Mouse (Mus musculus): ENCODE results near the gene Iffo2.
A peak's percentile ranks its signal among the peaks of the same experiment; 100 is the strongest.

Iffo2 gene

DNA sequence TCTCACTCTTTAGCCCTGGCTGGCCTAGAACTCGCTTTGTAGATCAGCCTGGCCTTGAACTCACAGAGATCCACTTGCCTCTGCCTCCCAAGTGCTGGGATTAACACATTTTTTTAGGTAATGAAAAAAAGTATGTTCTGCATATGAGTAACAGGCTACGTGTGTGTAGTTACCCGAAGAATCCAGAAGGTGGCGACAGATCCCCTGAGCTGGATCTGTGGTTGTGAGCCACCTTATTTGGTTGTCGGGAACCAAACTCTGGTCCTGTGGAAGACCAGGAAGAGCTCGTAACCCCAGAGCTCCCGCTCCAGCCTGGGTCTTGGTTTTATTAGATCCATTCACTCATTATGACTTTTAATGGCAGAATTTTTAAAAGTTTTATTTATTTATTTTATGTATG is 116.6 kb downstream of the Iffo2 start:
- DNase-seq = no peak

DNA sequence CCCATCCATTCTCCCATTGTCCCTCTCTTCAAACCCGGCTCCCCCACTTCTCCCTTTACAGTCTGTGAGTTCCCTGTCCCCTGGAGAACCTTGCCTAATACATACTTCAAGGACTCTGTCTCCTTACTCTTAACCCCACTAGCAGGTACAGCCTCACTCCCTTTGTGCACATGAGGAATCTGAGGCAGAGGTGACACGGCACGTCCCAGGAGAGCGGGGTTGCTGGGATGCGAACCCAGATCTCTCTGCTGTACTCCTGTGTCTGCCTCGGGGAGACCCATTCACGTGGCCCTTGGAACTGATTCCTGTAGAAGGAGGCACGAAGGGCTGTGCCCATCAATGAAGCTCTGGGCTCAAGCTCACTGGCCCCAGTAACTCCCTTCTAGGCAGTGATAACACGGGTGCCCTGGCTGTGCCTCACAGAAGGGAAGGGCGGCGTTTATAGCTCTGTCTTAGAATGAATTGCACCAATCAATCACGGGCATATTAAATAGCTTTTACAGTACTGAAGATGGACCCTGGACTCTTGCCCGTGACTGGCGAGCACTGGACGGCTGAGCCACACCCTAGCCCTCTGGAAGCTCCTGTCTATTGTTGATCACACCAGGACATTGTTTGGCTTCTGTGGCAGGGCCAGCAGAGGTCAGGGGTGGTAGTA is 119.9 kb downstream of the Iffo2 start:
- no peak for DNase-seq

DNA sequence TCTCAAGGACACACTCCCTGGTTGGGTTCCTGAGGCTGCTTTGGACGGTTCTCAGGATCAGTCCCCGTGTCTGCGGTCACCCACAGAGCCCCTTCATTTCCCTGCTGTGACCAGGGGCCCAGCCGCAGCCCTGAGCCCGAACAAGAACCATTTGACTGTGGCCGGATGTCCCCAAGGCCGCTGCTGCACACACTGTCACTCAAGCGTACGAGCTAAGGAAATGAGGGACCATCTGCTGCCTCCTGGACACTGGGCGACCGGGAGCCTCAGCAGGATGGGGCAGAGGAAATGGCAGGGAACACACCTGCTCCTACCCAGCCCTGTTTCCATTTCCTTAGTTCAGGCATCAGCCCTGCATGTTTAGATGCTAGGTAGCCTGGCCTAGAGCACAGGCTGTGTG is 120.6 kb downstream of the Iffo2 start:
- no peak for DNase-seq

DNA sequence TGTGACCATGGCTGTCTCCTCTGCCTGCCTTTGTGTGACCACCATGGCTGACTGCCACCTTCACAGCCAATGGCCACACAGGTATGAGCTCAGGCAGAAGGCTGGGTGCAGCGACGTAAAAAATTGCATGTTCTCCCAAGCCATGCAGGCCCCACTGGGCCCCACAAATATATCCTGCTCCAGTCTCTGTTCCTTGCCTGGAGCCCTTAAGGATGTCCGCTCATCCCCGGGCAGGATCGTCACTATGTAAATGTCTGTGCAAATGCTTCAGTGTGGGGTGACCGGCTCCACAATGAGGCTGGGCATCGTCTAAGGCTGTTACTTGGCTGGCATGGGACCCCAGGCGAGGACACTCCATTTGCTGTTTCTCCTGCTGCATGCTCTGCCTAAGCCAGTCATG is 122.9 kb downstream of the Iffo2 start, which contains the start of gene Tas1r2:
Gene Tas1r2 (plus strand): TSS at position 301 of the 400 bp plus-strand sequence.
- no peak for DNase-seq

DNA sequence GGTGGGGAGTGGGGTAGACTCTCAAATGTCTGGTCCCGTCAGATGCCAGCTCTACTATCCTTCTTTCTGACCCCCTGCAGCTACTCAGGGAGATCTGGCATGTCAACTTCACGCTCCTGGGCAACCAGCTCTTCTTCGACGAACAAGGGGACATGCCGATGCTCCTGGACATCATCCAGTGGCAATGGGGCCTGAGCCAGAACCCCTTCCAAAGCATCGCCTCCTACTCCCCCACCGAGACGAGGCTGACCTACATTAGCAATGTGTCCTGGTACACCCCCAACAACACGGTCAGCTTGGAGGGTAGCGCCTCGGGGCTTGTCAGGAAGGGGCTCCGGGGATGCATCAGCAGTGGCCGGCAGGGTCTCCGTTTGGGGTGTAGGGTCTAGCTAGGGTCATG is 131.5 kb downstream of the Iffo2 start:
- DNase-seq = no peak

DNA sequence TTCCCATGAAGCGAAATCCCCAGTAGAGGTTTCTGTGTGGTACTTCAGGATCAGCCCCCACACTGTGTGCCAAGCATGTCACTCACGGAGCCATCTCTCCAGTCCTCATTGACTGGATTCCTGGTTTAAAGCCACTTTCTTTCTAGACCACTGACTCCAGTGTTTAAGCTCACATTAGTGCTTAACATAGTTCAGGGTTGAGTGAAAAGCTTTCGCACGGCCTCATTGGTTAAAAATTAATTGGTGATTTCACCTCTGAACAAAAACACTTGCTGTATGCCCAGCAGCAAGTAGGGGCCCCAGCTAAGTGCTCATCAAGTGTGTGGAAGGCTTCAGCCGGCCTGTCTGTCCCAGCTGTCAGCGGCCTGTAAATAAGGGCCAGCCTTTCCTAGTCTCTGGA is 137.3 kb downstream of the Iffo2 start:
- no peak for DNase-seq

DNA sequence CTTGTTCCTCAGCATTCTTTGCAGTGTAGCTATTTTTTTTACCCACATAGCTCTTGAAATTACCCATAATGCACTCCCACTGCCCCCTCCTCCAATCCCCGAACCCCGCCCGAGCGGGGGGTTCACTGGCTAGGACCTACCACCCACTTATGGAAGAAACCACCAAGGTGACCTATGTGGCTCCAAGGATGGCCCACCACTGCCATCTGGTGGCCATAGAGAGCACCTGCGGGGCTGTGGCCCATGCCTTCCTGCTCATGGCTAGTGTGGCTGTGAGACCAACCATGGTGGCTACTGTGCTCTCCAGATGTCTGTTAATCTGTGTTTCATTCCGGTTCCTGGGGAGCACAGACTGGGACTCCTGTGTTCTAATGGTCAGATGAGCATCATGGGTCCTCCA is 139.5 kb downstream of the Iffo2 start:
- peak; percentile 14 for DNase-seq
